Mouse (Mus musculus) midbrain, postnatal 0 days (tissue): ENCODE data around the gene Pitpna. TPM values are rescaled to one million over a fixed set of nuclear protein-coding genes. Genes with fewer than 3 reads are reported as not detected.

ENCODE experiments used
- ATAC-seq: fragments of 200-750 bp; cut with Nextera tagmentation; 2 replicates; pipeline ENCODE4 v1.8.0; 2017; ENCODE audit warnings: moderate number of reproducible peaks, mild to moderate bottlenecking, moderate TSS enrichment, moderate library complexity; ENCODE audit not compliant: low FRiP score
- DNase-seq: peaks from one replicate; pipeline ENCODE4 v3.0.0-alpha.2; 2015; ENCODE audit warnings: low spot score
- H3K27ac ChIP-seq: fragments of 300-500 bp; sonication (generic); 2 replicates; pipeline ENCODE4 v1.5.1; 2014; ENCODE audit warnings: low read depth, mild to moderate bottlenecking, low read length, mixed read lengths
- H3K27me3 ChIP-seq: fragments of 300-500 bp; sonication (generic); 2 replicates; pipeline ENCODE4 v1.6.1; 2014; ENCODE audit warnings: low read length, control low read depth, mixed read lengths; ENCODE audit not compliant: insufficient read depth
- H3K36me3 ChIP-seq: fragments of 300-500 bp; sonication (generic); 2 replicates; pipeline ENCODE4 v1.6.1; 2014; ENCODE audit warnings: low read length, control low read depth, mixed read lengths; ENCODE audit not compliant: insufficient read depth
- H3K4me1 ChIP-seq: fragments of 300-500 bp; sonication (generic); 2 replicates; pipeline ENCODE4 v1.6.1; 2014; ENCODE audit warnings: mild to moderate bottlenecking, control low read depth, antibody characterized with exemption, low read length, mixed read lengths; ENCODE audit not compliant: insufficient read depth
- H3K4me2 ChIP-seq: fragments of 300-500 bp; sonication (generic); 2 replicates; pipeline ENCODE4 v1.6.1; 2014; ENCODE audit warnings: low read depth, mild to moderate bottlenecking, low read length, mixed read lengths; ENCODE audit not compliant: poor library complexity, severe bottlenecking
- H3K4me3 ChIP-seq: fragments of 300-500 bp; sonication (generic); 2 replicates; pipeline ENCODE4 v1.5.1; 2014; ENCODE audit warnings: low read depth, mild to moderate bottlenecking, low read length, moderate library complexity
- H3K9ac ChIP-seq: fragments of 300-500 bp; sonication (generic); replicated peaks from 2 replicates; pipeline ENCODE4 v1.6.1; 2014; ENCODE audit warnings: mild to moderate bottlenecking, low read length, moderate library complexity, mixed read lengths; ENCODE audit not compliant: poor library complexity, severe bottlenecking
- H3K9me3 ChIP-seq: fragments of 300-500 bp; sonication (generic); 2 replicates; pipeline ENCODE4 v1.6.1; 2016; ENCODE audit warnings: low read length, control low read depth
- CTCF ChIP-seq: IDR thresholded peaks from 2 replicates; pipeline ENCODE4 v1.5.1; 2016; ENCODE audit warnings: antibody characterized with exemption, mild to moderate bottlenecking
- WGBS: fragments of 180-500 bp; shearing (Covaris S2); extraction: QIAGEN DNeasy Blood & Tissue Kit; methylation state at CpG from one replicate; pipeline ENCODE4 v1.1.7; 2014; 5-methylcytosine and 5-hydroxymethylcytosine counted together
- polyA plus RNA-seq: library from polyadenylated mRNA; unstranded; fragments of >200 nt; fragmentation: Nextera tagmentation; extraction: Ambion mirVana; gene quantifications from 2 replicates; pipeline ENCODE4 v1.2.1, GENCODE M21; 2015
- total RNA-seq: library from RNA; depleted of rRNA; stranded (reverse); fragments of >200 nt; gene quantifications from 2 replicates; pipeline ENCODE4 v1.2.3, GENCODE M21; 2014

Gene Pitpna
- total and polyA plus RNA-seq, 2 experiments from 2014 or later, result 106 to 108 TPM

DNA sequence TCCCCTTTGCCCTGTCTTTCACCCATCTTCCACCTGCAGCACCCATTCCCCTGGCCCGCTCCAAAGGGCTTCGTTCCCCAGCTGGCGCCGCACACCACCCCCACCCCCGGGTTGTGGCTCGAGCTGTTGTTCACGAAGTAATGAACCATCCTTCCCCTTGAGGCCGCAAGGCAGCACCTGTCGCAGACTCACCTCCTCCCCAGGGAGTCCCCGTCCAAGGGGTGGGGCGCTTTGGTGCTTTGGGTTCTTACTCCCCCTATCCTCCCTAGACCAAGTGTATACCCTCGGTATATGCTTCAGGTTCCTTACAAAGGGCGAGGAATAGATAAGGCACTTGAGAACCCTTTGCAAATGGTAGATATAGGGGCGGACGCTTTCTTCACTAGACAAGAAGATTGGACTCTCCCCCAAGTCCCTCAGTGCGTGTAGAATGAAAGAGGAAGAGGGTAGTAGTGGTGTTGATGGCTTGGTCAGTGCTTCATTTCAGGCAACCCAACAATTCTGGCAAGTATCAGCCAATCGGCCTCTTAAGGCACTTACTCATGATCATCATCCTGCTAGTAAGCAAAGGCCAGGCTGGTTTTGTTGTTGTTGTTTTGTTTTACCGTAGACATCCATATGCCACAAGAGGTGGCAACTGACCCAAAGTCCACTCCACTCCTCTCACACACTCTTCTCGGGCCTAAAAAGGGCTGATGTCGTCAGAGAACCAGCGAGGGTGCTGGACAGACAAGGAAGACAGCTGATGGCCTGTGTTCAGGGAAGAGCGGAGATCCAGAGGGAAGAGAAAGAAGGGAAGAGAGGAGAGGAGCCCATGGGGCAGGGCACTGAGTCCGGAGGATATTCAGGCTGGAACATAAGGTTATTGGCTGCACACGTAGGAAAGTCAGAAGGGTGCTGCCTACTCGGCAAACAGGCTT is 66.8 kb downstream of the Pitpna start:
- no peak for TF ChIP-seq CTCF
- Histone ChIP-seq H3K9ac (peak overlapping the region; percentile 50; the same call in 1 of the 2 replicates), H3K27me3 (peaks cover 29% of the 10 kb centered on the region), H3K4me1 (peaks cover 19% of the 10 kb centered on the region), H3K4me3 (peak overlapping the region; percentile 56), H3K4me2 (peak overlapping the region; percentile 94), H3K9me3 (no peaks in the 10 kb centered on the region), H3K36me3 (0 out of 2 replicates have a peak, but pooled peaks cover 10% of the 10 kb centered on the region), H3K27ac (0 out of 2 replicates have a peak overlapping the region, but pooled peaks have one; percentile 12)
- DNase-seq, result no peak
- WGBS, result 44% methylated on average over 25 of the region's 25 CpGs
- no peak for ATAC-seq

DNA sequence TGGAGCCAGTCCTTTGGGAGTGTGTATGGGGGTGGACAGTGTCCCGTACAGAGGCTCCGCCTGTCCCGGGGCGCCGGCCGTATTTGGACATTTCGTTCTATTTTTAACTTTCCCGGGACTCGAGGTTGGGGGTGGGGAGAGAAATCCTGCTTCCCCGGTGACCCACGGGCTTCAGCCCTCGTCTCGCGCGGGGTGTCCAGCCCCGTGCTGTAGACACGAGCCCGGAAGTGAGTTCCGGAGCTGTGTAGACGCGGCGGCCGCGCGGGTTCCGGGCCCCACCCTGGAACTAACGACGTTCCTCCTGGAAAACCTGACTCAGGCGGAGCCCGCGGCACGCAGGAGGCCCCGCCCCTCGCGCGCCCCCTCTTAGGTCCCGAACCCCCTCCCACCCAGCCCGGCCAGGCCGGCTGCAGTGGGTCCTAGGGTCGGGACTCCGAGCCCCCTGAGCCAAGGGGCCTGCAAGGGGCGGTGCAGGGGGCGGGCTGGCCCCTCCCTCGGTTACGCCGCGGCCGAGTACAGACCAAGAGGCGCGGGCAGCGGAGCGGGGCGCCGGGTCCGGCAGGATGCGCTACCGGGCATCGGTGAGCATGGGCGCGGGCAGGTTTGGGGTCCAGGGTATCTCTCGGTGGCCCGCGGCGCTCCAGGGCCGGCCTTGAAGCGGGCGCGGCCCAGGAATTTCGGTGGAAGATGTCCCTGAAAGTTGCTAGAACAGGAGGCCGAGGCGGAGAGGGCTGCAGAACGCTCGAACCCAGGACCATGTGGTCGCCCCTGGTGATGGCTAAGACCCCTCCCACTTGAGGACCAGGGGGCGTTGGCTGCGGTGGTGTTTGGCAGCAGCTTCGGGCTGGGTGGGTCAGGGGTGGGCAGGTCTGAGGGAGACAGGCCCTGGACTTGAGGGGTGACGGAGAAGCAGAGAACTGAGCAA is 68.0 kb downstream of the Pitpna start:
- H3K27me3 ChIP-seq, result peaks cover 24% of the 10 kb centered on the region
- peaks cover 13% of the 10 kb centered on the region; the same call in 1 of the 2 replicates for H3K36me3 ChIP-seq
- H3K4me1 ChIP-seq, result peaks cover 19% of the 10 kb centered on the region
- H3K9ac ChIP-seq, result peak overlapping the region; percentile 65
- TF ChIP-seq CTCF, result no peak
- H3K4me2 ChIP-seq, result peak overlapping the region; percentile 91
- H3K9me3 ChIP-seq, result no peaks in the 10 kb centered on the region
- H3K27ac ChIP-seq, result no peak overlapping the region
- ATAC-seq (no peak), DNase-seq (no peak)
- H3K4me3 ChIP-seq, result peak overlapping the region; percentile 56
- 2% methylated on average over 72 of the region's 78 CpGs for WGBS

DNA sequence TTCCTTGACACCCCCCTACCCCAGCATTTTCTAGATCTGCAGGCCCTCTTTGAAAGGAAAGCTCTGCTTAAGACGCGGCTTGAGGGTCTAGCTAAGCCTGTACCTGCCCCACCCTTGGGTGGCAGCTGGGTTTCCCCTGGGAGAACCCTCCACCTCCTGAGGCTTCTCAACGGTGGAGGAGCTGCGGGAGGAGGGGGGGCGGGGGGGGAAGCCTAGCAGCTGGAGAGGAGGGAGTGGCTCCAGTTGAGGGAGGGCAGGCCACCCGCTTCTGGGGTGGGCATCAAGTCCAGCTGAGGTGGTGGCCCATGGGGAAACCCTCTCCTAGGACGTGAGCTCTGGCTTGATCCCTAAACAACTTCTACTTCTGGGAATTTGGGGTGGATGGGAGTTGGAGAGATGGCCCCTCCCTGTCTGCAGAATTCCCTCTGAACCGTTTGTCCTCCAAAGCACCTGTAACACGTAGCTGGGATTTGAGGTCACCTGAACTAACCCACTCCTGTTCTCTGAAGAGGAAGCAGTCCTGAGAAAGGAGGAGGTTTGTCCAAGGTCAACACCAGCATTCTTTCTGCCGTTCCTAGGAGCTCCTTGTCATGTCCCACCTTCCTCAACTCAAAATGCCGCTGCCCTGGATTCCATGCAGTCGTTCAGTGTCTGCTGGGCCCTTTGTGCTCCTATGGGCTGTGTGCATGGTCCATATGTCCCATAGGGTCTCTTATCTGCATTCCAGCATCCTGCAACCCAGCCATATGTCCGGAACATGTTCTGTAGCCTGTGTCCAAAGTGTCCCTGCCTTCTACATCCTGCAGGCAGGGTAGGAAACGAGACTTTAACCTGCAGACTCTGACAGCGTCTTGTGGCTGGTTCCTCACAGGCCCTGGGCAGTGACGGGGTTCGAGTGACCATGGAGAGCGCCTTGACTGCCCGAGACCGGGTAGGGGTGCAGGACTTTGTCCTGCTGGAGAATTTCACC is 69.0 kb downstream of the Pitpna start:
- WGBS, result 65% methylated on average over 19 of the region's 20 CpGs
- peak overlapping the region; percentile 91 for H3K4me2 ChIP-seq
- peaks cover 24% of the 10 kb centered on the region for H3K27me3 ChIP-seq
- no peaks in the 10 kb centered on the region for H3K9me3 ChIP-seq
- H3K9ac ChIP-seq, result peak overlapping the region; percentile 65; the same call in 1 of the 2 replicates
- H3K4me1 ChIP-seq, result peaks cover 19% of the 10 kb centered on the region
- peaks cover 22% of the 10 kb centered on the region; the same call in 1 of the 2 replicates for H3K36me3 ChIP-seq
- no peak overlapping the region for H3K27ac ChIP-seq
- ATAC-seq (no peak), DNase-seq (no peak)
- H3K4me3 ChIP-seq, result peak overlapping the region; percentile 56
- TF ChIP-seq CTCF, result no peak

DNA sequence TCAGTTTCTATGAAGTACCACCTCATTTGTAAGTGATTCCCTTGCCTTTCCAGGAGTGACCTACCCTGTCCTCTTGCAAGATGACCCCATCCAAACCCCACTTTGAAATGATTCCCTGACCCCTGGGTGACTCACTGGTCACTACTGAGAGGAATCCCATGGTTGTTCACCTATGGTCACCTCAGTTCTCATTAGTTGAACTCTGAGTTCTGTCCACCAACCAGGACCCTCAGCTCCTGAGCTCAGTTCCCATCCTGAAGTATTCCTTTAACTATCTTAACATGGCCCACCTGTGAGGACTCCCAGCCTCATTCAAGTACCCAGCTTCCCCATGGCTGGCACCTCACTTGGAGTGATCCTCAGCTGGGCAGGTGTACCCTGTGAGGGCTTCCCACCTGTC is 69.9 kb downstream of the Pitpna start:
- H3K9me3 ChIP-seq, result no peaks in the 10 kb centered on the region
- ATAC-seq, result no peak
- no peak overlapping the region for H3K4me3 ChIP-seq
- peaks cover 14% of the 10 kb centered on the region for H3K4me1 ChIP-seq
- TF ChIP-seq CTCF, result no peak
- H3K36me3 ChIP-seq, result peaks cover 28% of the 10 kb centered on the region; the same call in 1 of the 2 replicates
- no peak overlapping the region for H3K9ac ChIP-seq
- no peak overlapping the region for H3K4me2 ChIP-seq
- no peak for DNase-seq
- peaks cover 24% of the 10 kb centered on the region for H3K27me3 ChIP-seq
- no peak overlapping the region for H3K27ac ChIP-seq

DNA sequence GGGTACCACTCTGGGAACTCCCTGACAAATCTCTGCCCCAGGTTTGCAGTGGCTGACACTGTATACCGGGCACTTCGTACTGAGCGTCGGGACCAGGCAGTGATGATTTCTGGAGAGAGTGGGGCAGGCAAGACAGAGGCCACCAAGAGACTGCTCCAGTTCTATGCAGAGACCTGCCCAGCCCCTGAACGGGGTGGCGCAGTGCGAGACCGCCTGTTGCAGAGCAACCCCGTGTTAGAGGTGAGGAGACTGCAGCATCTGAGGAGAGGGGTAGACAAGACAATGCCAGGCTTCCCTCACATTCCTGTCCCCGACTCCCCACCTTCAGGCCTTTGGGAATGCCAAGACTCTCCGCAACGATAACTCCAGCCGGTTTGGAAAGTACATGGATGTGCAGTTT is 70.4 kb downstream of the Pitpna start:
- no peak overlapping the region for H3K9ac ChIP-seq
- DNase-seq, result no peak
- no peak overlapping the region for H3K4me2 ChIP-seq
- H3K36me3 ChIP-seq, result peaks cover 29% of the 10 kb centered on the region; the same call in 1 of the 2 replicates
- no peak overlapping the region for H3K4me3 ChIP-seq
- no peaks in the 10 kb centered on the region for H3K9me3 ChIP-seq
- H3K27me3 ChIP-seq, result peaks cover 20% of the 10 kb centered on the region
- no peak for TF ChIP-seq CTCF
- WGBS, result 92% methylated on average over 13 of the region's 13 CpGs
- ATAC-seq, result no peak
- H3K4me1 ChIP-seq, result peaks cover 14% of the 10 kb centered on the region
- no peak overlapping the region for H3K27ac ChIP-seq
